Mouse (Mus musculus) cerebellum, postnatal 4 days (tissue): ENCODE results near the gene Uqcrc1.

Experiments used
- DNase-seq, 2 experiments: peaks; one replicate each; pipeline ENCODE4 v3.0.0; 2022; ENCODE audit warnings: low spot score in 2 of 2, mixed read lengths in 1 of 2

Uqcrc1 gene

DNA sequence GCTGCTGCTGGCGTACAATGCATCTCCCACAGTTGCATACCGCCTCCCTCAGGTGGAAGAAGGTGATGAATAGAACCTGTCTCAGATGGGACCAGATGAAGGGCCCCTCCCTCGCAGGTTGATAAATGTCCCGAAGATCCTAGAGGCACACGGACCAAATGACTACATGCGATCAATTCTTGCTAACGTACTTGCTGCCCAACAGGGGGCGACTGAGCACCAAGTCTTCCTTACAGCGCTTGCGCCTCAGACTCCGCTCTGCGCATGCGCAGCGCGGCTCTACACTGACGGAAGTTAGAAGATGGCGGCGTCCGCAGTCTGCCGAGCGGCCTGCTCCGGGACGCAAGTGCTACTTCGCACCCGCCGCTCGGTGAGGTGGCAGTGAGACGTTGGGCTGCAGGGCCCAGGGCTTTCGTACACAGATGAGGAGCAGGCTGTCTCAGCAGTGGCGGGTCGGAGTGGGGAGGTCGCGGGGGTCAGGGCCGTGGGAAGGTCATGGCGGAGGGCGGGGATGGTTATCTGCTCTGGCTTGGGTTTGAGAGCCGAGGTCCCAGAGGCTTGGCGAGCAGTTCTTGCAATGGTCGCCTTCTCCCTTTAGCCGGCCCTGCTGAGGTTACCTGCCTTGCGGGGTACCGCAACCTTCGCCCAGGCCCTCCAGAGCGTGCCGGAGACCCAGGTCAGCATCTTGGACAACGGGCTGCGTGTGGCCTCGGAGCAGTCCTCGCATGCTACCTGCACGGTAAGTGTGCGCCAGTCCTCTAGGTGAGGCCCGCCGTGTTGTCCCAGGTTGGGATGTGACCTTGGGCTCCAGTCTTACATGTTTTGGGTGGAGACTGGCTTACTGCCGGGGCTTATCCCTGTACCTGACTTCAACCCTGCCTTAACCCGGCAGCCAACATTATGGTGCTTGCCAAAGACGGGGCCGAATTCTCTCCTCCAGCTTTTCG, at the start of gene Uqcrc1:
Uqcrc1 (plus strand) TSS at position 216 of the 947 bp plus-strand sequence.
- peak; percentile 90 to 97 for DNase-seq

DNA sequence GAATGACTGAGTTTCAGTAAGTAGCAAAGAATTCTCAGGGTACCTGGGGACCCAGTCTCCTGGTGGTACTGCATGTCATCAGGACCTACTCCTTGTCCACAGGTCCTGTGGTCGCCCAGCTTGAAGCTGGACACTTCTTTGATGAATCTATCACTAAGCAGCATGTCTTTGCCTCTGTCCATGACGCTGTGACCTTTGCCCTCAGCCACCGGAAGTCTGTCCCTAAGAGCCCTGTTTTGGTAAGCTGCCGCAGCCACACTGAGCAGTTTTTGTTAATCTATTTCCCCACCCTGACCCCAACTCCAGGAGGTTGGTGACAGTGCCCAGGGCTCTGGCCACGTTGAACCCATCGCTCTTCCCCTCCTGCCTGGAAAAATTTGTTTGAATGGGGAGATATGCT, 24.1 kb upstream of the Uqcrc1 start:
- no peak for DNase-seq

DNA sequence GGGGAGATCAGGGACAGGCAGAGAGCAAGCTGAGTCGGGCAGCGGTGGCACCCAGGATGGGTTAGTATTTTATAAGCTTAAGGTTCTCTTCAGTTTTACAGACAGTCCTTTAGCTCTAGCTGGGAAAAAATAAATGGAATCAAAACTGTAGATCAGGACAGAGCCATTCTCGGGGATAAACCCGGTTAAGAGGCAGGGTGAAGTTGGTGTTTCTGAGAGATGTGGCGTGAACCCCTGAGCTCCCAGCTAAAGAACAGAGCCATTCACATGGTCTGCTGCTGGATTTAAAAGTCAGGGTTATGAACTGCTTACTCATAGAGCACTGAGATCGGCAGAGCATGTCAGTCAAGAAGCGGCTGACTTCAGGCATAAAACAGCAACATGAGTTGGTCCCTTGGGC, 23.3 kb upstream of the Uqcrc1 start:
- DNase-seq: no peak

DNA sequence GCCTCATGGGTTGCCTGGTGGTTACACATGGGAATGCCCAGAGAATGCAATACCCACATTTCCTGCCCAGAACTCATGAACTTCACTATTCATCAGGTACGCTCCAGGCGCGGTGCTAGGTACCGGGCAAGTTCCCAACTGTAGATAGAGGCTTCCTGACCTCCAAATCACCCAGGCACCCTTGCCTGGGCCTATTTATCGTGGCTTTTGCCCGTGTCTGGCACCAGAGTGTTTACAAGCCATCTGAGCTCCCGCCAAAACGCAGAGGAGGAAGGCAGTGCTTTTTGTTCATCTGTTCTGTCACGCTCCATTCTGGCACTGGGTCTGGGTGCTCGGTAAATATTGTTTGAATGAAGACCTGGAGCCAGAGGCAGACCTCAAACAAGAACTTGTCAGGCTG, 22.8 kb upstream of the Uqcrc1 start:
- no peak for DNase-seq

DNA sequence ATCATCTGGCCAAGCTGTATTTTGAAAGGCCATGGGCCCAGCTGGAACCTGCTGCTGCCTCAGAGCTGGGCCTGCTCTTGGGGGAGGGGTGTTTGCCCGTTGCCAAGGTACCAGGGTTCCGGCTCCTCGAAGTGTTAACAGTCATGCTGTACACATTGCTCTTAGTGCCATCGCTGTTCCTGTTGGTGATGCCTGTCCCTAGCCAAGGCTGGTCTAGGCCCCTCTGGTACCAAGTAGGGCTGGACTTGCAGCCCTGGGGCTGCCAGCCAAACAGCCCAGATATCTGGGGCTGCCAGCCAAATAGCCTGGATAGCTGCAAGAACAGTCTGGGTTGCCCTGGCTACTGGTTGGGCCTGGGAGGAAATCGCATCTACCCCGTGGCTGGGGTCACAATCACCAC, 21.9 kb upstream of the Uqcrc1 start, which contains the start of gene Tmem89:
Tmem89 (plus strand) TSS at position 129 of the 400 bp plus-strand sequence.
- DNase-seq: peak in 1 of 2 experiments; percentile 75

DNA sequence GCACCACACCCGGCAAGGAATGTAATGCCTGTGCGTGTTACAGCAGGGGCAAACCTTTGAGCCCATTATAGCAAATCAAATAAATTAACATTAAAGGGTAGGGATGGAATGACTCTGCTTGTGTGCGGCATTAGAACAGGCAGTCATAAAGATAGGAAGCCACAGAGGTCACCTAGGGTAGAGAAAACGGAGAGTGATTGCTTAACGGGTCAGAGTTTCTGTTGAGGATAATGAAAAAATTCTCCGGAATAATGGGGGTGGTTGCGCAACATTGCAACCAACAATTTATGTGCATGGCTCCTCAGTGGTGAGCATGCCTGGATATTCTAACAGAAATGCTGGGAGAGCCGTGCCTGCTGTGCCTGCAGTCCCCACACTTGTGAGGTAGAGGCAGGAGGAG, 10.5 kb upstream of the Uqcrc1 start:
- DNase-seq: no peak

DNA sequence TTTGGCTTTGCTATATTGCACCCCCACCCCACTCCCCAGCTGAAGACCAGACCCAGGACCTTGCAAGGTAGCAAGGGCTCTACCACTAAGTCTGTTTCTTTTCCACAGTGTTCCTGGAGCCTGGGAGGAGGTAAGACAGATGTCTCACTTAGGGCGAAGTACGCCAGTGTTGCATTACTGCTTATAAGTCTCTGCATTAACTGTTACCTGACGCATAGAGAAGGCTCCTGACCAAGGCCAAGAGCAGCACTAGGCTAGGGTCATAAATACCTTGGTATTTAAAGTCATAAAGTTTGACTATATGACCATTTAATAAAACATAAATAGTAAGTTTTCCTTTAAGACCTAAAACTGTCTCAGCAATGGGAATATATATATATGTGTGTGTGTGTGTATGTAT, 8.0 kb upstream of the Uqcrc1 start:
- no peak for DNase-seq

DNA sequence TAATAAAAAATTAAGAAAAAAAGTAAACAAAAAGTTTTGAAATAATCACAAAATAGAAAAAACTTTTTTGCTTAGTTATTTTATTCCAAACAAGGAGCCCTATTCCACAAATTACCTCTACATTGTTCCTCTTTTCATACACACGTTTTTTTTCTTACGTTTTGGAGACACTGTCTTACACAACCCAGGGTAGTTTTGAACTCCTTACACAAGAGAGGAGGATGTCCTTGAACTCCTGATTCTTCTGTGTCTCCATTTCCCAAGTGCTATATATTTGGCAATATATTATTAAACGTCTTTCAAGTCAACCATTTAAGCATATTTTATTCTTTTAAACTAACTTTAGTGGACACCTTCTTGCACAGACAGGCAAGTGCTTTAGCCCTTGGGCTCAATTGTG, 442 bp upstream of the Uqcrc1 start:
- DNase-seq: no peak

DNA sequence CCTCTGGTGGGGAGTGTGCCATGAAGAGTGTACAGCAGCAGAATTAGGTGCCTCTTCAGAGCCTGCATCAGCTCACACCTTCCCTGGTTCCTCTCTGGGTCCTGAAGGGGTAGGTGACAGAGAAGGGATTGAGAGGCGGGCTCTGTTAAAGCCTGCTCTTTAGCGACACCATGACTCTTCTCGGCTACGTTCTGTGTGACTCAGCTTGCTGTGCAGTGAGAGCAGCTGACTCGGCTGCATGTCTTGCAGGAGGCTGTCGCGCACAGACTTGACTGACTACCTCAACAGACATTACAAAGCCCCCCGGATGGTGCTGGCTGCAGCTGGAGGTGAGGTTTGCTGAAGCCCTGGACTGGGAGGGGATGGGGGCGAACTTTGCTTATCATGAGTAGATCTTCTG, 8.7 kb downstream of the Uqcrc1 start:
- DNase-seq: no peak

DNA sequence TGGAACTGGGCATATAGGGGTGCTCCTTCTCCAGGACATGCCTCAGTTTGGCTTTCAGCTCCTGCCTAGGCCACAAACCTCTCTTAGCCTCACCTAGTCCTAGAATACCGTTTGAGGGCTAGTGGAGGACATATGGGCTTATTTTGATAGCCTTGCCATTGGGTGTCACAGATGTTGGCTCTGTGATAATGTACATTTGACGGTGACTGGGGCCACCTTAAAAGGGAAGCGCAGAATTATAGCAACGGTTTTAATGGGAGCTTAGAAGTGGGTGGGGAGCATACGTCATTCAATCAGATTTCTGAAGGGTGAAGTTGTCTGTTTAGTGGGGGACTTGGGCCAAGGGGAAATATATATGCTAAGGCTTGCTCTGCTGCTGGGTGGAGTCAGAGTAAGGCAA, 9.2 kb downstream of the Uqcrc1 start:
- no peak for DNase-seq

DNA sequence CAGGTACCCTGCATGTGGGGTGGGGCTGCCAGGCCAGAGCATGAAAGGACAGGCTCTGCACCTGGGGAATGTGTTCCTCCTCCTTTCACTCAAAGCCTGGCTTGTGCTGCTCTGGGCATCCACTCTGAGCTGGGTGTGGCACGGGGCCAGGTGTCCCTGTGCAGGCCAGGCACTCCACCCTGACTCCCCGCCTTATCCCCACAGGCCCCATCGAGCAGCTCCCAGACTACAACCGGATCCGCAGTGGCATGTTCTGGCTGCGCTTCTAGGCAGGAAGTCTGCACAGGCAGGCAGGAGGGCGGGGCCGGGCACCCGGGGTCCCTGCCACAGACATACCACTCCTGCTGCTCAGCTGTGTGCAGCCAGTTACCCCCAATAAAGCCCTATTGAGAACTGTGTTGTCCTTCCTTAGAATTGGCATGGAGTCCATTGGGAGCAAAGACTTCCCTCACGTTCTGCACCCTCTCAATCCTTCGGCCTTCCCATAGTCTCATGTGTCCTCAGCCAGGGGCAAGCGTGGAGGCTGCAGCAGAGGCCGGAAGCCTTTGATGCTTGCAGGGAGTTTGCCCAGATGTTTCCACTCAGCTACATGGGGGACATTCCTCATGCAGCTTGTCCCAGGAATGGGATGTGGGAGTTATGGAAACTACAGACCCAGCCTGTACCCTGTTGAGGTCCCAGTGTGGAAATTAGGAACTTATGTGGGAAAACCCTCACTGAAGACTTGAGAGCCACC, 13.0 kb downstream of the Uqcrc1 start:
- DNase-seq: no peak

DNA sequence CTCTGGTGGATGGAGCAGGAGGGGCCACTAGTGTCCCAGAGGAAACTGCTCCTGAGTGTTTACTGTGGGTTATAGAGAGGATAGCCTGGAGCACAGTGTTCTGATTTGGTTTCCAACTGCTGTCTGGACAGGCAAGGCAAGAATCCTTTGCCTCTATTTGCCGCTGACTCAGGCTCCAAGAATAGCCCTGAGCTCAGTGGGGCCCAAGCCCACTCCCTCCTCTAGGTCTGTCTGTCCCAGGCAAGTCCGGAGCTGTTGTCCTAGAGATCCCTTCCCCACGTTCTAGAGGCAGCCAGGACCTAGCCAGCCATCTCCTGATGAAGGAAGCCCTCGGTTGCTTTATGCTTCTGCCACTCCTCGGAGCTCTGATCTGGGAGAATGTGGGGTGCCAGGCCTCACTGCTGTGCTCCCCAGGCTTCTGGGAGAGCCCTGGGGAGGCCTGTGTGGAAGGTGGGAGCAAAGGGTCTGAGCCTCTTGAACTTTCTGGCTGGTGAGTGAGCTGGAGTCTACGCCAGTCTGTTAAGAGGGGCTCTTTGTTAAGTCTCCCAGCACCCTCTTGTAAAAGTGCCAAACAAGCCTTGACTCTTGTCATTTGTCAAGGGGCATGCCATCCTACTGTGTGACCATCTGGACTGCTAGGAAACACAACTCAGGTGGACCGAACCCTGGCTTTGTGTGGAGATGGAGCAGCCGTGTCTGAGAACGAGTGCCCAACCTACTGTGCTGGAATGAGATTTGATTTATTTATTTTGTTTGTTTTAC, 13.7 kb downstream of the Uqcrc1 start:
- DNase-seq: no peak

DNA sequence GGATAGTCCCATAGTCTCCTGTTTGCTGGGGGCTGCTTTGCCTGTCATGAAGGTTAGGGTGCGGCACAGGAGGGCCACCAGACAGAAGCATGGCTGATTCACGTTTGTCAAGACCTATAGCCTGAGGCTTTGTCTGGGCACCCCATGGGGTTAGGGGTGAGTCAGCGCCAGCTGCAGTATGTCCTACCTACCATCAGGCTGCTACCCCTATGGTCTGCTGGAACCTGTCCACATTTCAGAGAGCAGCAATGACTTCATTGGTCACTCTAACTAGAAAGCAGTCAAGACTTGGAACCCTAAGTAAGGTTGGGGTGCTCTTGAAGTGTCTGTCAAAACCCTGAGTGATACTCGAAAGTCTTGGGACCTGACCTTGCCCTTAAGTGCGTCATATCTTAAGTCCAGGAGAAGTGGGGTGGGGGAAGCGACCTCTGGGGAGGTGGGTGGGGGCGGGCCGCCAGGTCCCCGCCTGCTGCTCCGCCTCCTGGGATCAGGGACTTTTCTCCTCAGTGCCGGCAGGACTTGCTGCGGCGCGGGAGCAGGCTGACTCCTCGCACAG, 16.7 kb downstream of the Uqcrc1 start, which contains the start of gene Col7a1:
Col7a1 (plus strand) TSS at position 506 of the 556 bp plus-strand sequence.
- no peak for DNase-seq

DNA sequence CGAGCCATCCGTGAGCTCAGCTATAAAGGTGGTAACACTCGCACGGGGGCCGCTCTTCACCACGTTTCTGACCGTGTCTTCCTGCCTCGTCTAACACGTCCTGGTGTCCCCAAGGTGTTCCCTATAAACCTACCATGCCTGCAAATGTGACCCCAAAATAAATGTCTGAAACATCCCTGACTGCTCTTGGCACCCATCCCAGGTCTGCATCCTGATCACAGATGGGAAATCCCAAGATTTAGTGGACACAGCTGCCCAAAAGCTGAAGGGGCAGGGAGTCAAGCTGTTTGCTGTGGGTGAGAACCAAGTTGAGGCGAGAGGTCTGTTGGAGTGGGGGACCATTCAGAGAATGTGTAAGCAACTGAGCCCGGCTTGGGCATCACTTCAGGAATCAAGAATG, 18.8 kb downstream of the Uqcrc1 start:
- no peak for DNase-seq

DNA sequence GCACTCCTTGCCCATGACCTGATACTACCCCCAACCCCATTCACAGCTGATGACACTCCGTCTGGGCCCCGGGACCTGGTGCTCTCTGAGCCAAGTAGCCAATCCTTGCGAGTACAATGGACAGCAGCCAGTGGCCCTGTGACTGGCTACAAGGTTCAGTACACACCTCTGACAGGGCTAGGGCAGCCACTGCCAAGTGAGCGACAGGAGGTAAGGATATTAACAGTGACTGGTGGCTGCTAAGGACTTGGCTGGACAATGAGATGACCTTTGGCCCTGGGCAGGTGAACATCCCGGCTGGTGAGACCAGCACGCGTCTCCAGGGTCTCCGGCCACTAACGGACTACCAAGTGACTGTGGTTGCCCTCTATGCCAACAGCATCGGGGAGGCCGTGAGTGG, 19.4 kb downstream of the Uqcrc1 start:
- no peak for DNase-seq

DNA sequence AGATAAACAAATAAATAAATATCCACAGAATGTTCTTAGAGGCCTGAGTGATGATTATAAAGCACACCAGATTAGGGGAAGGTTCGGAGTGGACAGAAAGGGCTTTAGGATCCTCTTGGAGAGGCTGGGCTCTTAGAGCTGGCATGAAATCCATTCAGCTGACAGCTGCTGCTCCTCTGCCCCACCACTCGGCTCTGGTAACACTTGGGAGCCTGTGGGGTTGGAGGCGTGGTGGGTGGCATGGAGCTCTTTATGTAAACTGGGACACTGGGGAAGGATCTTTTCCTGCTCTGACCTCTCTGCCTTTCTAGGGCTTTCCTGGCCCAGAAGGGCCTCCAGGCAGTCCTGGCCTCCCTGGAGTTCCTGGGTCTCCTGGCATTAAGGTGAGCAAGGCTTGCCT, 27.1 kb downstream of the Uqcrc1 start:
- DNase-seq: no peak

DNA sequence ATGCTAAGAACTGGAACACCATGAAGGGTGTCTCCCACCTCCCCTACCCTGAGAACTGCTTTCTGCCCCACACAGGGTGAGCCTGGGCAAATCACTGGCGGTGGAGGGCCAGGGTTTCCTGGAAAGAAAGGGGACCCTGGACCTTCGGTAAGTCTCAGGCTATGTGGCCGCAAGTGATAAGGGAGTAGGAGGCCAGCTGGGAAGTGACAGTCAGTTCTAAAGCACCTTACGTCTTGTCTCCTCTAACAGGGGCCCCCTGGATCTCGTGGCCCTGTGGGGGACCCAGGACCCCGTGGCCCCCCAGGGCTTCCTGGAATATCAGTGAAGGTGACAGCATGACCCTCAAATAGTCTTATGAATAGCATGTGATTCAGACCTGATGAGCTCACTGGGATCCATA, 27.9 kb downstream of the Uqcrc1 start:
- no peak for DNase-seq

DNA sequence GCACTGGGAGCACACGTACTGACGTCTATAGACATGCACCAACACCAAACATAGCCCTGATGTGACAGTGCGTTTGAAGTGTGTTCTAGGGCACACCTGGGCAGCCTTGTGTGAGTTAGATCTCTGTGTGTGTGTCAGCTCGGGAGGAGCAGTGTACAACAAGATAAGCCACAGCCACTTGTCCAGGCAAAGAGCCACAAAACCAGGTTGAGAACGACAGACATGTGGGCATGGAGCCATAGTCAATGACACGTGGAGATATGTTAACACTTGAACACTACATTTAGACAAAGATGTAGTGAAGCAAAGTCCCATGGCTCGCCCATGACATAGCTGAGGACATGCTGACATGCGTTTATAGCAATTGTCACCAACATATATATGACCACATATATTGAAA, 34.2 kb downstream of the Uqcrc1 start:
- no peak for DNase-seq

DNA sequence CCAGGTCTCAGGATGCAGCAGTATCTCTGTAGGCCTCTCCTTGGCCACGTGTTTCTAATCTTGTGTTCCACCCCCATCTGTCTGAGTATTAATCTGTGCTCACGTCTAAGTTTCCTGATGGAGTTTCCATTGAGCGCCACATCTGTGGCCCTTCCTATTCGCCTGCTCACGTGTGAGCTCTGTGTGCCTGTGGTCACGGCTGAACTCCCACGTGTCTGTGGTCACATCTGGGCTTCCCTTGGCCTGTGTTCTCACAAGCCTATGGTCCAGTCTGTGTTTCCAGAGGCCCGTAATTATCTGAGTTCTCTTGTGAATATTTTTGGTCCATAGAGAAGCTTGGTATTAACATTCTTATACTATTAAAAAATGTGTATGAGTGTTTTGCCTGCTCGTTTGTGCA, 40.0 kb downstream of the Uqcrc1 start:
- DNase-seq: no peak

DNA sequence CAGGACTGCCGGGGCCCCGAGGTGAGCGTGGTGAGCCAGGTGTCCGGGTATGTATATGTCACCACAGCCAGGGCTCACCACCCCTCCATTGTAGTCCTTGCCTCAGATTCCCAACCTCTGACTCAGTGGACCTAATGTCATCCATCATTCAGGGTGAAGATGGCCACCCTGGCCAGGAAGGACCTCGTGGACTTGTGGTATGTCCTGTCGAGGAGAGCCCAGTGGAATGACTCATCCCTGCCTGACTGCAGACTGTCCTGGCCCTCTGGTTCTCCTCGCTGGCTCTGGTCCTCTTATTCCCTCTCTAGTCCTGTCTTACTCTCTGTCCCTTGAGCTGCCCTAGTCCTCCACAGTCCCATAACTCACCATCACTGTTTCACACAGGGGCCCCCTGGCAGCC, 41.5 kb downstream of the Uqcrc1 start:
- DNase-seq: no peak

DNA sequence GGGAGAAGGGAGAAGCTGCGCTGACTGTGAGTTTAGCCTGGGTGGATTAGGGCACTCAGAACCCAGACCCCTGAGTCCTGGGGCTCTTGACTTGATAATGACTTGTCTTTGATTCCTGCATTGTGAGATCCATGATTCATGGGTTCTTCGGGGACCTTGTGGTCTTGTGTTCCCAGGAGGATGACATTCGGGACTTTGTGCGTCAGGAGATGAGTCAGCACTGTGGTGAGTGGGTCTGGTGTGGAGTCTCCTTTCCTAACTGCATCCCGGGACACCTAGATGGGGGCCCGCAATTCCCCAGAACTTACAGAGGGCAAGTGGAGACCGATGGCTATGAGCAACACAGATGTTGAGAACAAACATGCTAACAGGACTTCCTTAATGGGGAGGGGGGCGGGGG, 46.1 kb downstream of the Uqcrc1 start:
- no peak for DNase-seq

DNA sequence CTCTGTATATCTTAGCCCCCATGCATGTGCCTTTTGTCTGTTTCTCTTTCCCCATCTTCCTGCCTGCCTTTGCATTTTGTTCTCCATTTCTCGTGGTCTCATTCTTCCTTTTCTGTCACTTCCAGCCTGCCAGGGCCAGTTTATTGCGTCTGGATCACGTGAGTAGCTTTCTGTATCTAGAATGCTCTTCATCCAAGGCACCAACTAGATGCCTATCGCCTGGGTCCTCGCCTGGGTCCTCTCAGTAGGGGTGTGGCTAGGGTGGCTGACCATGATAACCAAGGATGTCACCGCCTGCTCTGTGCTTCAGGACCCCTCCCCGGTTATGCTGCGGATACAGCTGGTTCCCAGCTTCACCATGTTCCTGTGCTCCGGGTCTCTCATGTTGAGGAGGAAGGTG, 46.8 kb downstream of the Uqcrc1 start:
- DNase-seq: no peak
